Mouse (Mus musculus) erythroblast, embryonic 14.5 days (primary cell): Measurements from ENCODE around the gene Ccn6.

Source experiments
- GATA1 ChIP-seq: IDR thresholded peaks from 2 replicates; pipeline ENCODE4 v1.6.1; 2012; ENCODE audit warnings: low read length, inconsistent platforms, mixed read lengths
- TAL1 ChIP-seq: IDR thresholded peaks from 3 replicates; pipeline ENCODE4 v1.6.1; 2012; ENCODE audit warnings: low read length, inconsistent platforms, mixed read lengths

DNA sequence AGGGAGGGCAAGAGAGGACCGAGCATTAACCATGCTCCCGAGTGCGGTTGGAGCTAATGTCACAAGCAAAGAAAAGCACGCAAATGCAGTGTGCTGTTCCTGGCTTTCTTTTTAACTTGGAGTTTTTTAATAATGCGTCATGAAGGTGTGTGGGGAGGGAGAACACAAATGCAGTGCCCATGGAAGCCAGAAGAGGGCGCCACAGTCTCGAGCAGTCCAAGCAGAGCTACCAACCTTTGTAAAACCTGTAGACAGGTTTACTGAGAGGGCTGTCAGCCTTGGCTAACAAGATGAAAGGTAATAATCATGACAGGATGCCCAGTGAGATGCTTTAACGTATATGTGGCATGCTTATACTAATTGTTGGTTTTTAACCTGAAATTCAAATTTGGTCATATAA is 6.6 kb upstream of the Ccn6 start:
- TF ChIP-seq TAL1, result no peak
- no peak for TF ChIP-seq GATA1
